Mouse (Mus musculus) liver, postnatal 0 days (tissue): Measurements from ENCODE around the gene Nxnl1. TPM values are rescaled to one million over a fixed set of nuclear protein-coding genes. Genes with fewer than 3 reads are reported as not detected.

Experiments used
- ATAC-seq: fragments of 200-750 bp; cut with Nextera tagmentation; 2 replicates; pipeline ENCODE4 v1.8.0; 2017; ENCODE audit warnings: mild to moderate bottlenecking, moderate library complexity
- DNase-seq: peaks from one replicate; pipeline ENCODE4 v3.0.0-alpha.2; 2016
- H3K27ac ChIP-seq: fragments of 300-500 bp; sonication (generic); 2 replicates; pipeline ENCODE4 v1.5.1; 2014; ENCODE audit warnings: antibody characterized with exemption, moderate library complexity, mild to moderate bottlenecking, low read depth
- H3K27me3 ChIP-seq: fragments of 300-500 bp; sonication (generic); 2 replicates; pipeline ENCODE4 v1.6.1; 2014; ENCODE audit warnings: low read length, control low read depth, mixed read lengths; ENCODE audit not compliant: insufficient read depth
- H3K36me3 ChIP-seq: fragments of 300-500 bp; sonication (generic); replicated peaks from 2 replicates; pipeline ENCODE4 v1.6.1; 2014; ENCODE audit warnings: mild to moderate bottlenecking, control low read depth, low read length, moderate library complexity, mixed read lengths; ENCODE audit not compliant: insufficient read depth
- H3K4me1 ChIP-seq: fragments of 300-500 bp; sonication (generic); 2 replicates; pipeline ENCODE4 v1.6.1; 2014; ENCODE audit warnings: antibody characterized with exemption, mild to moderate bottlenecking, control low read depth; ENCODE audit not compliant: insufficient read depth
- H3K4me2 ChIP-seq: fragments of 300-500 bp; sonication (generic); 2 replicates; pipeline ENCODE4 v1.6.1; 2014; ENCODE audit warnings: low read depth, mild to moderate bottlenecking, low read length, moderate library complexity, mixed read lengths
- H3K4me3 ChIP-seq: fragments of 300-500 bp; sonication (generic); 2 replicates; pipeline ENCODE4 v1.5.1; 2014; ENCODE audit warnings: low read depth, low read length
- H3K9ac ChIP-seq: fragments of 300-500 bp; sonication (generic); replicated peaks from 2 replicates; pipeline ENCODE4 v1.6.1; 2014; ENCODE audit warnings: mild to moderate bottlenecking, moderate library complexity
- H3K9me3 ChIP-seq: fragments of 300-500 bp; sonication (generic); 2 replicates; pipeline ENCODE4 v1.6.1; 2016; ENCODE audit warnings: mild to moderate bottlenecking, control low read depth, low read length, mixed read lengths
- CTCF ChIP-seq: sonication (generic); IDR thresholded peaks from 2 replicates; pipeline ENCODE4 v1.5.1; 2016; ENCODE audit warnings: antibody characterized with exemption, low read depth
- EP300 ChIP-seq: IDR thresholded peaks from 2 replicates; pipeline ENCODE4 v1.6.1; 2016; ENCODE audit warnings: antibody characterized with exemption, low read depth, mild to moderate bottlenecking
- WGBS: fragments of 180-500 bp; shearing (Covaris S2); extraction: QIAGEN DNeasy Blood & Tissue Kit; methylation state at CpG from one replicate; pipeline ENCODE4 v1.1.7; 2014; ENCODE audit not compliant: insufficient replicate concordance; 5-methylcytosine and 5-hydroxymethylcytosine counted together
- polyA plus RNA-seq: library from polyadenylated mRNA; unstranded; fragments of >200 nt; fragmentation: Nextera tagmentation; extraction: Ambion mirVana; gene quantifications from 2 replicates; pipeline ENCODE4 v1.2.1, GENCODE M21; 2015

Nxnl1 gene
- polyA plus RNA-seq, 1 experiment from 2014 or later, result 0.08 TPM

GRCm38 (mm10) chr8:71528362-71529073, 37.9 kb downstream of the Nxnl1 start:
- H3K4me1 ChIP-seq, result peaks cover 3% of the 10 kb centered on the region; the same call in 1 of the 2 replicates
- no peak overlapping the region for H3K4me2 ChIP-seq
- peaks cover 11% of the 10 kb centered on the region for H3K27me3 ChIP-seq
- H3K4me3 ChIP-seq, result no peak overlapping the region
- H3K36me3 ChIP-seq, result no peaks in the 10 kb centered on the region
- H3K27ac ChIP-seq, result peak overlapping the region; percentile 84
- WGBS, result 31% methylated on average over 11 of the region's 11 CpGs
- ATAC-seq, result peak; percentile 63
- DNase-seq, result peak; percentile 38
- H3K9ac ChIP-seq, result no peak overlapping the region
- TF ChIP-seq EP300 (no peak), CTCF (no peak)
- H3K9me3 ChIP-seq, result no peaks in the 10 kb centered on the region

- Histone ChIP-seq H3K9ac (no peak overlapping the region), H3K9me3 (no peaks in the 10 kb centered on the region), H3K4me3 (no peak overlapping the region), H3K27me3 (peaks cover 11% of the 10 kb centered on the region), H3K36me3 (no peaks in the 10 kb centered on the region), H3K27ac (peak overlapping the region; percentile 84), H3K4me1 (peaks cover 3% of the 10 kb centered on the region; the same call in 1 of the 2 replicates), H3K4me2 (no peak overlapping the region)
- DNase-seq, result no peak
- TF ChIP-seq EP300 (no peak), CTCF (no peak)
- no peak for ATAC-seq
- WGBS, result 40% methylated on average over 3 of the region's 3 CpGs
Observed at GRCm38 (mm10) chr8:71527162-71527870, 39.1 kb downstream of the Nxnl1 start.

GRCm38 (mm10) chr8:71526272-71526671, 40.1 kb downstream of the Nxnl1 start:
- TF ChIP-seq EP300, result no peak
- TF ChIP-seq CTCF, result no peak
- Histone ChIP-seq H3K36me3 (no peaks in the 10 kb centered on the region), H3K9me3 (no peaks in the 10 kb centered on the region), H3K4me2 (no peak overlapping the region), H3K9ac (no peak overlapping the region), H3K4me1 (peaks cover 3% of the 10 kb centered on the region; the same call in 1 of the 2 replicates), H3K4me3 (no peak overlapping the region), H3K27me3 (peaks cover 11% of the 10 kb centered on the region), H3K27ac (peak overlapping the region; percentile 84)
- DNase-seq (no peak), ATAC-seq (peak; percentile 16; the same call in 1 of the 2 replicates)
- 20% methylated on average over 6 of the region's 6 CpGs for WGBS

GRCm38 (mm10) chr8:71525226-71526050, 41.0 kb downstream of the Nxnl1 start, which contains the start of gene Ccdc194:
TSS of gene Ccdc194 (minus strand) at chr8:71525711.
- no peak for TF ChIP-seq CTCF
- Histone ChIP-seq H3K4me2 (no peak within 1 kb of the TSS), H3K4me1 (peaks cover 3% of the 10 kb centered on the region; the same call in 1 of the 2 replicates), H3K4me3 (no peak within 1 kb of the TSS), H3K9me3 (no peaks in the 10 kb centered on the region), H3K9ac (no peak within 1 kb of the TSS), H3K36me3 (no peaks in the 10 kb centered on the region), H3K27ac (peak within 1 kb of the TSS; percentile 84), H3K27me3 (peaks cover 11% of the 10 kb centered on the region)
- 36% methylated on average over 43 of the region's 46 CpGs for WGBS
- DNase-seq, result no peak
- ATAC-seq, result no peak

- ATAC-seq (peak; percentile 89), DNase-seq (peak; percentile 95)
- Histone ChIP-seq H3K36me3 (no peaks in the 10 kb centered on the region), H3K4me2 (no peak overlapping the region), H3K9ac (no peak overlapping the region), H3K27ac (no peak overlapping the region), H3K9me3 (no peaks in the 10 kb centered on the region), H3K27me3 (peaks cover 11% of the 10 kb centered on the region), H3K4me1 (no peaks in the 10 kb centered on the region), H3K4me3 (no peak overlapping the region)
- TF ChIP-seq CTCF (peak; percentile 96), EP300 (no peak)
- WGBS, result 2% methylated on average over 17 of the region's 17 CpGs
Observed at GRCm38 (mm10) chr8:71521634-71522033, 44.8 kb downstream of the Nxnl1 start.
